Mouse (Mus musculus): ENCODE results near the gene Gltpd2. TPM values are rescaled to one million over a fixed set of nuclear protein-coding genes. Genes with fewer than 3 reads are reported as not detected.
A peak's percentile ranks its signal among the peaks of the same experiment; 100 is the strongest.
"Not testable (repeated sequence)": the region's sequence is repeated elsewhere in the genome, so short reads cannot be mapped to it uniquely, and the experiment has no call there.

Gltpd2 gene
- not detected for total RNA-seq (2021)
- long read RNA-seq, experiment 1: 0 reads
- long read RNA-seq, experiment 2: 0 reads

DNA sequence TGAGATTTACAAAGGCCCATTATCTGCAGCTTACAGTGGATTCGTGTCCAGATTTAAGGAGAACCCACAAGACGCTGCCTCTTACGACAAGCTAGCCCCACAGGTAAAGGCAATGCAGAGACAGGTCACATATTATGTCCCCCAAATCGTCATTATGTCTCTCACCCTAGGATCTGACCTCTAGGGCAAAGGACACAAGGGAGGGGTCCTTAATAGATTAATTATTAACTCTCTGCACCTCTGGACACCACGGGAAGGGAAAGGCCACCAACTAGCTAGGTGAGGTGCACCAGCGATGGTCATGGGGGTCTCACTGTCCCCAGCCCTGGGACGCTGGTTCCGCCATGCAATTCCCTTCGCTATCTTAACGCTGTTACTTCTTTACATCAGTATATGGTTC lies at the start of gene Gltpd2:
Gene Gltpd2 (plus strand): TSS at position 274 of the 400 bp plus-strand sequence.
- no peak for DNase-seq (ENCODE audit: low spot score in 2 of 2)

DNA sequence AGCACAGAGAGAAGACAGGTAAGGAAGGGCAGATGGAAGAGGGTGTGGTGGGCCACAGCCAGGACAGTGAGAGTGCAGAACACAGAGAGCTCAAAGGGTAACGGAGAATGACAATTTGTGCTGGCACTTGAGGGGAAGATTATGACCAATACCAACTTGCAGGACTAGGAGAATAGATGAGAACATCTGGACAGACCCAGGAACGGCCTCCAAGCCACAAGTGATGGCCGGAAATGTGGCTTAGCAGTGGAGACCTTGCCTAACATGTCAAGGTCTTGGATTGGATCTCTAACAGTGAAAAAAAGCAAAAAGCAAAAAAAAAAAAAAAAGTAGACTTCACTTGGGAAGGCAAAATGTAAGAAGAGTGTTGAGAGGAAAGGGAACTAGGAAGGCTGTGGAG lies 49.2 kb upstream of the Gltpd2 start:
- DNase-seq (ENCODE audit: low spot score in 2 of 2): no peak

DNA sequence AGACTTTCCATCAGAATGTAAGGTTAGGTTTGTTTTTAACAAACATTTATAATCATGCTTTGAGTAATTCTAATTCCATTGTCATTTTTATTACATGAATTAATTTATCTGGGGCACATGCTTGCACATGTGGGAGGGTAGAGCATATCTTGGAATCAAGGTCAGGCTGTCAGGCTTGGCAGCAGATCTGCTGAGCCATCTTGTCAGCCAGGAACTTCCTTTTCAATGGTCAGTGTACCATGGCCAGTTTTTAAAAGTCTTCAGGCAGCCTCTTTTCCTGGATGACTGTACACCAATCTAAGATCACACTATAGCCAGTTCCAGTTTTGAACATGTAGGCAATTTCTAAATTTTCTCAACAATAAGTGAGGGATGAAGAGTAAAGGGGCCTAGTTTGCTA lies 46.3 kb upstream of the Gltpd2 start:
- no peak for DNase-seq (ENCODE audit: low spot score in 2 of 2)

DNA sequence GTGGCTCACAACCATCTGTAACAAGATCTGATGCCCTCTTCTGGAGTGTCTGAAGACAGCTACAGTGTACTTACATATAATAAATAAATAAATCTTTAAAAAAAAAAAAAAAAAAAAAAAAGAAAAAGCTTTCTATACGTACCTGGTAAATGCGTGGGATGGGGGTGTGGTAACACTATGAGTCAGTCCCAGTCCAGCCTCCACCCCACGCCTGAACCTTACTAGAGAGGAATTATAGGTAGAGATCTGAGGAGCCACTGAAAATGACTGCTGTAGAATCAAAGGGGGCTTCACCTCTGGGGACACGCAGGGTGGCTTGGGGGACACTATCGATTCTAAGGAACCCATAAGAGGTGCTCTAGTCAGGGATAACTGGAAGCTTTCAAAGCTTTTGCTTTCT lies 45.7 kb upstream of the Gltpd2 start:
- DNase-seq (ENCODE audit: low spot score in 2 of 2): not testable (repeated sequence)

DNA sequence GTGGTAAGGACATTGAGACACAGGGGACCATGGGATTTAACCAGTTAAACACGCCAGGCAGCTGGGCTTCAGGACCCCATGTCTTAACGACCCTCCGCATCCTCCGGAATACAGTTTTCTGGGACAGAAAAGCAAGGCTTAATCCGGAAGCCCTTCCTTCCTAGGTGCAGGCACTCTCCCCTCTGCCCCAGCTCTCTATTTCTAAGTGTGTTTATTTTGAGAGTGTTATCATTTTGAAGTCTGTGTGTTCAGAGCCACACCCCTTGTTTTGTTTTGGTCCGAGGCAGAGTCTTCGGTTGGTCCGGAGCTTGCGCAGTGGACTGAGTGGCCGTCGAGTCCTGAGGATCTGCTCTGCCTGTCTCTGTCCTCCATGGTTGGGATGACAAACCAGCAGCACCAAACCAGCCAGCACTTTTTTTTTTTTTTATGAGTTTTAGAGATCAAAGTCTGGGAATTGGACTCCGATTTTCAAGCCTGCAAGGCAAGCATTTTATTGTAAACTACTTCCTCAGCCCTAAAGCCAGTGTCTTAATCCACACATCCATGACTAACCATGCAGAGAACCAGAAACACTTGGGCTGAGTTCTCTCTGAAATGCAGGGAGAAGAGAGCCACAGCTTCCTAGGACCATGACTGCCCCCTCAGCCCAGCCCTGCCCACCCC lies 44.0 kb upstream of the Gltpd2 start:
- no peak for DNase-seq (ENCODE audit: low spot score in 2 of 2)

DNA sequence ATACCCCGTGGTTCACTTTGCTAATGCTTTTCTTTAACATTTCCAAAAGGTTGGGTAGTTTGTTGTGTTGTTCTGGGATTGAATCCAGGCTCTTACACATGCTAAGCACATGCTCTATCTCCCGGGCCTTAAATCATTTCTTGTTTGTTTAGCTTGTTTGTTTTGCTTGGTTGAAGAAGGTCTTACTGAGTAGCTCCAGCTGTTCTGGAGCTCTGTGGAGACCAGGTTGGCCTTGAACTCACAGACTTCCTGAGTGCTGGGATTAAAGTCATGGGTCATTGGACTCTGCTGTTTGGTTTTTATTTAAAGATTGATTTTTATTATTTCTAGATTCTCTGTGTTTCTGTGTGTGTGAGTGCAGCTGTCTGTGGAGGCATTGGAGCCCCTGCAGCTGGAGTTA lies 33.5 kb upstream of the Gltpd2 start:
- no peak for DNase-seq (ENCODE audit: low spot score in 2 of 2)

DNA sequence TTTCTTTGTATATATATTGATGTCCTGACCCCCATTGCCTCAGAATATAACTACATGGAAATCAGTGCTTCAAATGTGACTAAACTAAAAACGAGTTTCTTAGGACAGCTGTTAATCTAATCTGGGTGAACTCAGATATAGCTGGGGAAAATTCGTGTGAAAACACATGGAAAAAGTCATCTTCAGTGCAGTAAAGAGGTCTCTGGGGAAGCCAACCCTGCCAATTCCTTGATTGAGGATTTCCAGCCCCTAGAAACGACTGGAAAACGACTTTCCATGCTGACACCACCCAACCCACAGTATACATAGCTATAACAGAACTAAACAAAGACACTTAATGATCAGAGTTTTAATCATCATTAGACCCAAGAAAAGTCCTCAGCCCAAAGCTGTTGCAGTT lies 31.2 kb upstream of the Gltpd2 start:
- no peak for DNase-seq (ENCODE audit: low spot score in 2 of 2)

DNA sequence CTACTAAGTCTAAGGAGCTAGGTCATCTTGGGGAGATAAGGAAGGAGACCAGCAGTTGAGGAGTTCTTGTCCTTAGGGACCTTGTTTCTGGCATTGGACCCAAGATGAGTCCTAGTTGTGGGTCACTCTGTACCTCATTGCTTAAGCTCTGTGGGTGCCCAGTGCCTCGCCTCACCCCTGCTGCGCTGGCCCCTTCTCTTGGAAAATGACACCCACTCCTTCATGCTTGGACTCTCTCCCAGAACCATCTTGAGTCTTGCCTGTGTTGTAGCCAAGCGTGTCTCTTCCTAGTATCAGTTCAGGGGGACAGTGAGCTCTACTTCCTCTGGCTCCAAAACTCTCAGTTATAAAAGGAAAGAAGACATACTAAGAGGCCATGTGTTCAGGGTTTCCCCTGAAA lies 29.9 kb upstream of the Gltpd2 start:
- DNase-seq (ENCODE audit: low spot score in 2 of 2): no peak

DNA sequence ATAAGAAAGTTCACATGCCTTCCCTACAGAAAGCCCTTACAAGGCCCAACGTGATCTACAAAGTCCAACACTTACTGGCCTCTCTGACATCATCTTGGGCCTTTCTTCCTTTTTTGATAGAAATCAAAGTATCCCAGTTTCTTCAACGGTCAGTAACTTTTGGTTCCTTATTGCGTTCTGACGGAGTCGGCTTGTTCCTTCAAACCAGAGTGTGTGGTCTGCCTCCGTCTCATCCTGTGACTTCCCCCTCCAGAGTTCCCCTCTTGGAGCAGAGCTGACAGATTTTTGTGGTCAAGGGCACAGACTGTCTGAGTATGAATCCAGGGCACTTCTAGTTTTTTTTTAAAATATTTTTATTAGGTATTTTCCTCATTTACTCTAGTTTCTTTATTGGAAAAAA lies 29.3 kb upstream of the Gltpd2 start:
- no peak for DNase-seq (ENCODE audit: low spot score in 2 of 2)

DNA sequence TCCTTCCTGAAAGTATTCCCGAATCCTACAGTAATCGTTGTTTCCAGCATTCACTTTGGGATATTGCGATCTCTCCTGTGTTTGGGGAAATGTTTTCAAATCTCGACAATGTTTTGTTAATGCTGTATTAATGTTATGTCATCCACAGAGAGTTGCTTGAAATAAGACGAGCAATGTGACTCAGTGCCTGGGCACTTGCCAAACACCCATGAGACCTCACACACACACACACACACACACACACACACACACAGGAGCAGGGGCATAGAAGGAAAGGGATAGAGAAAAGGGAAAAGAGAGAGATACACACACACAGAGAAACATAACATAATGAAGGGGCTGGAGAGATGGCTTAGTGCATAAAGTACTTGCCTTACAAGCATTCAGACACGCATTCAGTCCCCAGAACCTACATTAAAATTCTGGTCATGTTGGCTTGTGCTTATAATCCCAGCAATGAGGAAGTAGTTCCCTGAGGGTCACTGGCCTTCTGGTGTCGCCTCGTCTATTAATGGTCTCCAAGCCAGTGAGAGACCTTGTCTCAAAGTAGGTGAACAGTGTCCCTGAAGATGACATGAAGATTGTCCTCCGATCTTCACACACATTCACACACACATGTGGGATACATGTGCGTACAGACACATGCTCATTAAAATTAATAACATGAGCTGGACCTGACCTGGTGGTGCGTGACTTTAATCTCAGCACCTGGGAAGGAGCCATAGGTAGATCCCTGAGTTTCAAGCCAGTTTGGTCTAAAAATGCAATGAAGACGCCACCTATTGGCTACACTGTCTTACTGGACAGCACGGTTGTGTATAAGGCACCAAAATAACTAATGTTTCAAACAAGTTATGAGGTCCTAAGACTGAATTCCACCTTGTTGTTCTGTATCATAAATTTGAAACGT lies 19.2 kb upstream of the Gltpd2 start:
- peak; percentile 41 to 47 for DNase-seq (ENCODE audit: low spot score in 2 of 2)

DNA sequence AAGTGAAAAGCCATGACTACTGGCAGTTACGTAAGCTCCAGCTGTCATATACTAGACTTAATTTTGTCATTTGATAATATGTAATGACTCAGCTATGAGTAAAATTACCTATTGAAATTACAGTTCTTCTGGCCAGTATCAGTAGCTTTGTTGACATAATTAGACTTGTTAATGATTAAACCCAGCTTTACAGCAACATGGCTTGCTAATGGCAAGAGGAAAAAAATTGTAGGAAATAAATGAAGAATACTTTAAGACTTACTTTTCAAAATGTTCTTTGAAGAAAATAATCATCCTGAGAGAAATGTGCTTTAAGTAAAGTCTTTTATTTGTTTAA lies 18.6 kb upstream of the Gltpd2 start:
- DNase-seq (ENCODE audit: low spot score in 2 of 2): no peak

DNA sequence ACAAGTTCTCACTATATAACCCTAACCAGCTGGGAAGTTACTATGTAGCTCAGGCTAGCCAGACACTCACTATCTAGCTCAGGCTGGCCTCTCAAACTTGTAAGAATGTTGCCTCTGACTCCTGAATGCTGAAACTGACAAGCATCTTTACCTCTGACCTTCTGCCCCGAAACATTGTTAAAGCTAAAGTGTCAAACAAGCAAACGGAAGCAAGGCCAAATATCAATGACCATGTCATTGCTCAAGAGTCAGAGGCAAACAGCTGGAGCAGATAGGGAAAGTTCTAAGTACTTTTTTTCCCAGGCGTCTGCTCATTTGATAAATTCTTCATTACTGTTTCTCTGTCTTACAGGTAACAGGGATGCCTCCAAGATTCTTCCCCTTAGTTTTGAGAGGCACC lies 17.0 kb upstream of the Gltpd2 start:
- DNase-seq (ENCODE audit: low spot score in 2 of 2): no peak

DNA sequence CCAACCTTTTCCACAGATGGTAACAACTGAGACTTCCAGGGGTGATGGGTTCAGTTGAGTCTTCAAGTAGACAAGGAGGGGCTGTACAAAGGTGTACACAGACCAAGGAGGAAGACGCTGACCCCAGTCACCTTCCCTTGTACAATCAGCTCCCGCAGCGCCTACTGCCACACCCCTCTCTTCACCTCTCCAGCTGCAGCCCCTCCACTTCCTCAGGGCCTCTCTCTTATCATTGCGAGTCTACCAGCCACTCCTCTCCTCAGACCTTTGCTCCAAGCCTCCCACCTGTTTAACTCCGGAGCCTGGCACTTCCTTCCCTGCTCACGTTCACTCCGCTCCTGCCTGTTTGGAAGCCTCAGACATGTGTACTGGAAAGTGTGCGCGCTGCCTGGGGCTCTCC lies 14.0 kb upstream of the Gltpd2 start, which contains the start of gene Tm4sf5:
Gene Tm4sf5 (plus strand): TSS at position 275 of the 400 bp plus-strand sequence.
- no peak for DNase-seq (ENCODE audit: low spot score in 2 of 2)

DNA sequence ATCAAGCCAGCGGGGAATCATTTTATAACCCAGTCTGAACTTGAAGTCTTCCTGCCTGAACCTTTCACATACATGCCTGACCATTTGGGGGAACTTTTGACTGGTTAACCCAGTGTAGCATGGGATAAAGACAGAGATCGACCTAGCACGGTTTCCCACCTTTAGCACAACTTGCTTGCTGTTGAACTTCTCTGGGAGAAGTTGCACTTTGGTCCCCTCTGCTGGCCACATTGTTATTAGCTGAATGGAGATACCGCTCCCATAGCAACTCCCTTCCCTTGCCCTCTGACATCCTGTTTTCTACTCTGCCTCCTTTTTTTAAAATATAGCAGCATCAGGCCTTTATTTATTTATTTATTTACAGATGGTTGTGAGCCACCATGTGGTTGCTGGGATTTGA lies 12.6 kb upstream of the Gltpd2 start:
- DNase-seq (ENCODE audit: low spot score in 2 of 2): peak; percentile 65 to 72

DNA sequence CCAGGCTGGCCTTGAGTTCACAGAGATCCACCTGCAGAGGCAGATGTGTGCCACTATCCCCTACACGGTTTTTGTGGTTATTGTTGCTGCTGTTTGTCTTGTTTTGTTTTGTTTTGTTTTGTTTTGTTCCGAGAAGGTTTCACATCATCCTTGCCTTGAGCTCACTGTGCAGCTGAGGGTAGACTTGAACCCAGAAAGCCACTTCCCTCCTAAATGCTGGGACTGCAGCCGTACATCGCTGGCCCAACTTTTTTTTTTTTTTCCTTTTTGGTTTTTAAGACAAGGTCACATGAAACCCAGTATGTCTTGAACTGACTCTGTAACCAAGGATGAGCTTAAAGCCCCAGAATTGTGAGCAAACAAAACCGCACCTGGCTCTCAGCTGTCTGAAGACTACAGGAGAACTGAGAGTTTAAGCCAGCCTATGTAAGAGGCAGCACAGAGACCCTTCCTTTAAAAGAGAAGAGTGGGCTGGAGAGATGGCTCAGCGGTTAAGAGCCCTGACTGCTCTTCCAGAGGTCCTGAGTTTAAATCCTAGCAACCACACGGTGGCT lies 12.0 kb upstream of the Gltpd2 start:
- no peak for DNase-seq (ENCODE audit: low spot score in 2 of 2)

DNA sequence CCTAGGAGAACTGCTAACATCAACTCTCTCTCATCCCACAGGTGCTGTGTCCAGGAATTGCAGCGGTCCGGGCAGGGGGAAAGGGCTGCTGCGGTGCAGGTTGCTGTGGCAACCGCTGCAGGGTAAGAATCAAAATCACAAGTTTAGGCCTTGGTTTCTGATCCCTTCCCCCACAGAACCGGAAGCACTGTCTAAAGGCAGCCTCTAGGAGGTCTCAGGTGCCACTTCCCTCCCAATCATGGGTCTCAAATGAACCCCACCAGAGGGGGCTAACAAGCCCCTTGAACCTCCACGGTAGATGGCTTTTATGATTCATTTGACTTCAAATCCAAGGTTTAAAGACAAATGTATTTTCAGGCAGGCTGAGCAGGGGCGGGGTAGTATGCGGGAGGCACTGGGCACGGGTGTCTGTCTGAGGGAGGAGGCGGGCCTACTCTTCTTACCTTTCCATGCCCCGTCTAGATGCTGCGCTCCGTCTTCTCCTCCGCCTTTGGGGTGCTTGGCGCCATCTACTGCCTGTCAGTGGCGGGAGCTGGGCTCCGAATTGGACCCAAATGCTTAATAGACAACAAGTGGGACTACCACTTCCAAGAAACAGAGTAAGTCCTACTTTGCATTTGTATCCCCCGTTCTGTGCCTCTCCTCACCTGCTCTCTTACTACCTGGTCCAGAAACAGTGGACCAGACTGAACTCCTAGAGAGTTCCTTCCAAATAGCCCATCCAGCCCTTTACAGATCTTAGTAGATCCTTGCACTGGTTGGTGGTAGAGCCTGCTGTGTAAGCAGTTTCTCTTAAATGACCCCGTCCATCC lies 9.0 kb upstream of the Gltpd2 start:
- peak in 1 of 2 experiments; percentile 47 for DNase-seq (ENCODE audit: low spot score in 2 of 2)

DNA sequence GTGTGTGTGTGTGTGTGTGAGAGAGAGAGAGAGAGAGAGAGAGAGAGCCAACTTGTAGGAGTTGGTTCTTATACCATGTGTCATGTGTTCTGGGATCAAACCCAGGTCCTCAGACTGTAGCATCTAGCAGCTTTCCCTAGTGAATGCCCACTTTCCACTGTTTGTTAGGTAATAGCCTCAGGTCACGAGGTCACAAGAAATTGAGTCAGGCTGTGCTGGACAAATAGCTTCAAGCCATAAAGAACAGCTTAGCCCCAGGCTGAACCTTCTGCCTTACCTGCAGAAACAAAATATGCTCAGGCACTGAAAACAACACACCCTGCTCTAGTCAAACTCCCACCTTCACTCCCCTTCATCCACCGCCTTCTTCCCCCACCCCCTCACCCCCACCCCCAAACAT lies 7.8 kb upstream of the Gltpd2 start:
- no peak for DNase-seq (ENCODE audit: low spot score in 2 of 2)

DNA sequence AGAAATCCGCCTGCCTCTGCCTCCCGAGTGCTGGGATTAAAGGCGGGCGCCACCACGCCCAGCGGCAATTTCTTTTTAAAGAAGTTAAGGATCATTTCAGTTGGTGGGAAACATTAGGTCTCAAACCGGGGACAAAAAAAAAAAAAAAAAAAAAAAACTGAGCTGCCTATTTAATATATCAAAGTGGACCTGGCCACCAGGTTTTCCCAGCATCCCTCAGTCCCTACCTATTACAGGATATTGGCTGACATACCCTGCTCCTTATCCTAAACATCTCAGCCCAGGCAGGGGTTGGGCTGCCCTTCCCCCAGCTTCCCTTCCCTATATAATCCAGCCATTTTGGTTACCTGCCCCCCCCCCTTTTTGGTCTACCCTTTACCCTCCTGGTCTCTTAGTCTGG lies 7.2 kb upstream of the Gltpd2 start:
- no peak for DNase-seq (ENCODE audit: low spot score in 2 of 2)

DNA sequence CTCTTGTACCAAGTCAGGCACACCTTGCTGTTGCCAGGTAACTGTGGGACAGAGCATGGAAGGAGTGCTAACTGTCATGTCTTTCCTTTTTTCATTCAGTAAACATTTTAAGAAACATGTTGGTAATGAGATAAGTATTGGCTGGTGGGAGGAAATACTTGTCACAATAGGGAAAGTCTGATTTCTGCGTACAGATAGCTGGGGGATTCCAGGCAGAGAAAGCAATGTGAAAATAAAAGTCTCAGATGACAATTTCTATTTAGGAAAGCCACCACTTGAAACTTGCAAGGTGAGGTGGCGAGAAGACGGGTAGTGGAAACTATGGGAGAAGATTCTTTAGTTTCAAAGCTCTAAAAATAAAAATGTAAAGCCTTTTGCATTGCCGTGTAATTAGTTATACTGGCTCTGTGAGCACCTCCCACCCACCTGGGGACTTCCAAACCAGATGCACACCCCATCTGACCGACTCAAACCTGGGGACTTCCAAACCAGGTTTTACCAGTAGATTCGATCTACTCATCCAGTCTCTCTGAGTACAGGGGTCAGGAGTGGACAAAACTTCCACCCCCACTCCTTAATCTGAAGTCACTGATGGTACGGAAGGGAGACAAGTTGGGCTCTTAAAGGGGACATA lies 6.2 kb upstream of the Gltpd2 start:
- DNase-seq (ENCODE audit: low spot score in 2 of 2): no peak

DNA sequence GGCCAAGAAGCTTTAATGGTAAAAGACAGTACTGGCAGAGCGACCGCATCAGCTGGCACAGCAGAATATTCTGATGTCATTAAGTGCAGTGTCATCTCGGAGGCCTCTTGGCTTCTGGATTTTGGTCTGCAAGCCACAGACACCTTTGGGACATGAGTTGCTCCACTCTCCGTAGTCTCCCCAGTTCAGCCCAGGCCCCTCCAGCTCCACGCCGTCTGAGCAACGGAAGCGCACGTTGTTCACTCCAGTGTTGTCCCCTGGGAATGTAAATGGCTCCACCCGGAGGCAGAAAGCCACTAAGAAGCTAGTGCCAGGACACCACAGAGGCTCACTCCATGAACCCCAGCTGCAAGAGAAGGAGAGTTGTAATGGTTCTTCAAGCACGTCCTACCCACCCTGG lies 5.5 kb upstream of the Gltpd2 start:
- no peak for DNase-seq (ENCODE audit: low spot score in 2 of 2)

DNA sequence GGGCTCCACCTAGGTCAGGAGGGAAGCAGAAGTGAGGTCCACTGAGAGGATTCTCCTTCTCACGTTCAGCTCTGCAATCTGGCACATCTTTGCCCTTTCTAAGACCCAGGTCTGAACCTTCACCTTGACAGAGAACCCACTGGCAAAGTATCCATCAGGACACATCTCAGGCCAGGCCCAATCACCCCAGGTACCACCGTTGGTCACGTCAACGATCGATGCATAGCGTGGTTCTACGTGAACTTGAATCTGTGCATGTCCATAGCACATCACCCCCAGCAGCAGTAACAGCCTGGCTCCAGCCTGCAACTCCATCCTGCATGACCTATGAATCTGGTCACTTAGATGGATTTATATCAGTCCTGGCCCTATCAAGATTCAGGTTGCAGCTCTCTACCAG lies 4.7 kb upstream of the Gltpd2 start, which contains the start of gene Vmo1:
Gene Vmo1 (minus strand): TSS at position 329 of the 400 bp plus-strand sequence.
- DNase-seq (ENCODE audit: low spot score in 2 of 2): no peak

Data from adrenal gland, adult 18-20 months (tissue).